15 mouse cellular contexts compared by ENCODE assay signal in the genomic region with DNA sequence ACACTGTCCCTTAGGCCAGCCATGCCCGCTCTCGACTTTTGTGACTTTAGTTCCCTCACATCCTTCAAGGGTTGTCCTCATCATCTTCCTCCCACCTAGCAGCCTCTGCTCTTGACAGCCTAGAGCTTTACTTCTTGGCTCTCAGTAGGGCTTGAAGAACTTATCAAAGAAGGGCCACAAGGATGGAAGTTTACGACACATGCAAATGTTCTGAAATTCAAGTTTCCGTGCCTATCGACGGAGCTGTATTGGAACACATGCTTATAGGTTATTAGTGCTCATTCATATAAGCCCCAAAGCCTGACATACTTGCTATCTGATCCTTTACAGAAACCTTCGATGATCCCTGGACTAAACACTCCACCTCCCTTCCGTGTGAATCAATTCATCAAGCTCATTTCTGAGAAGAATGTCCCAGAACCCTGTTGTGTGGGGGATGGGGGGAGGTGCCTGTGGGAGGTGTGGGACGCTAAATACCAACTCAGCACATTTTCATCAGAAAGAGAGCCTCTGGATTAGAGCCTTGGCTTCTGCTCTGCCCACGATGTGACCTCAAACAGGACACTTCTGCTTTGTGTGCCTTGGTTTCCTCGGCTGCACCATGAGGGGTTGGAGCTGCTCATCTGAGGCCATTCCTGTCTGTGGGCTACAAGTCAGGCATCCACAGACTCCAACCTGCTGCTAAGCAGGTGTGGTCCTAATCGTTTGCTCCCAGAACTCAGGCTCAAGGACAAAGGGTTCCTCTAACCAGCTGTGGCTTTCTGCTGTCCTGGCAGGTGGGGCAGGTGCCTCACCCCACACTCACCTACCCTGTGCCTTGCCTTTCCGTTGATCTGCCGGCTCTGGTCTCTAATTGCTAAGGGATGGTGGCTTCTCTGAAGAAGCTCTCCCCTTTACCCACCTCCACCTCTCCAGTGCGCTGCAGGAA. TPM values are rescaled to one million over a fixed set of nuclear protein-coding genes. Genes with fewer than 3 reads are reported as not detected.
DNase-seq lines count a peak whose midpoint lies in the region; ATAC-seq and TF ChIP-seq lines count a peak whose summit lies in the region.
"Had no signal": no experiment of that assay in that cellular context is flagged by ENCODE, and none has a peak within 500 bp of the region (broad histone marks: within the 10 kb centered on the region; RNA-seq: fewer than 3 reads in every experiment).

No protein-coding gene starts in this region.

- H3K4me2 ChIP-seq in intestine, postnatal 0 days (replicated peaks; ENCODE audit: low read depth): 0 out of 2 replicates have a peak overlapping the region, but pooled peaks have one; percentile 13
- no peak overlapping the region for H3K4me2 ChIP-seq in midbrain, embryonic 14.5 days (ENCODE audit: low read length)
- H3K4me2 ChIP-seq: hindbrain, embryonic 12.5 days; midbrain, embryonic 12.5 days had no signal

- peak overlapping the region; percentile 61 for H3K4me3 ChIP-seq in thymus, adult 2 months (ENCODE audit: control insufficient read depth, insufficient read depth, low read length)
- H3K4me3 ChIP-seq in intestine, postnatal 0 days (ENCODE audit: low read depth, low read length): no peak overlapping the region
- H3K4me3 ChIP-seq in midbrain, embryonic 14.5 days (replicated peaks; ENCODE audit: low read depth, low read length): no peak overlapping the region
- H3K4me3 ChIP-seq: erythroblast, embryonic 14.5 days; hindbrain, embryonic 12.5 days; layer of hippocampus, adult 2 months; midbrain, embryonic 12.5 days had no signal

- H3K27ac ChIP-seq in thymus, adult 2 months (ENCODE audit: control insufficient read depth, insufficient read depth, low read length): peak overlapping the region; percentile 91
- peak overlapping the region; percentile 35; the same call in 1 of the 2 replicates for H3K27ac ChIP-seq in intestine, postnatal 0 days (ENCODE audit: low read depth, low read length)
- no peak overlapping the region for H3K27ac ChIP-seq in midbrain, embryonic 14.5 days (replicated peaks; ENCODE audit: low read depth, low read length)
- H3K27ac ChIP-seq: hindbrain, embryonic 12.5 days; layer of hippocampus, adult 2 months; midbrain, embryonic 12.5 days had no signal

- TF ChIP-seq CTCF in thymus, adult 2 months (IDR thresholded peaks at IDR 0.05; ENCODE audit: borderline replicate concordance, control insufficient read depth, extremely low read depth, insufficient read depth, low read length, poor library complexity): no peak
- TF ChIP-seq CTCF in intestine, postnatal 0 days (IDR thresholded peaks at IDR 0.05; ENCODE audit: low read depth): no peak

- DNase-seq in CD4-positive, CD25-positive, alpha-beta regulatory T cell, adult 2 months (ENCODE audit: low read depth, low spot score): peak; percentile 45
- DNase-seq in thymus, adult 2 months: no peak
- no peak for DNase-seq in thymus, postnatal 0 days (ENCODE audit: low spot score)
- DNase-seq in thymus, postnatal 25 days: peak; percentile 34
- DNase-seq in left cerebral cortex, postnatal 14 days (ENCODE audit: low spot score in 2 of 2): no peak
- no peak for DNase-seq in midbrain, embryonic 14.5 days
- DNase-seq: adrenal gland, postnatal 25 days; cerebellum, adult 11-12 months had no signal

- TF ChIP-seq POLR2A in thymus, adult 2 months (IDR thresholded peaks at IDR 0.05; ENCODE audit: control insufficient read depth, extremely low read depth, insufficient read depth, low read length, poor library complexity): no peak

- 12% methylated on average over 15 of the region's 15 CpGs for WGBS in thymus, adult 2 months
- 58% methylated on average over 15 of the region's 15 CpGs for WGBS in intestine, postnatal 0 days
- 69% methylated on average over 15 of the region's 15 CpGs for WGBS in midbrain, embryonic 14.5 days

- no peaks in the 10 kb centered on the region for H3K36me3 ChIP-seq in thymus, adult 2 months (ENCODE audit: control insufficient read depth, insufficient read depth, low read length)
- H3K36me3 ChIP-seq in intestine, postnatal 0 days (ENCODE audit: control insufficient read depth, insufficient read depth): no peaks in the 10 kb centered on the region
- no peaks in the 10 kb centered on the region for H3K36me3 ChIP-seq in midbrain, embryonic 14.5 days (ENCODE audit: control insufficient read depth, insufficient read depth, low read length)
- H3K36me3 ChIP-seq: hindbrain, embryonic 12.5 days; midbrain, embryonic 12.5 days had no signal

- H3K27me3 ChIP-seq in thymus, adult 2 months (ENCODE audit: control insufficient read depth, insufficient read depth, low read length): no peaks in the 10 kb centered on the region
- H3K27me3 ChIP-seq in intestine, postnatal 0 days (replicated peaks; ENCODE audit: control insufficient read depth, insufficient read depth, low read length): no peaks in the 10 kb centered on the region
- H3K27me3 ChIP-seq in midbrain, embryonic 14.5 days (ENCODE audit: control insufficient read depth, insufficient read depth, low read length): no peaks in the 10 kb centered on the region
- H3K27me3 ChIP-seq: hindbrain, embryonic 12.5 days; midbrain, embryonic 12.5 days; Patski had no signal

- ATAC-seq in CD4-positive, CD25-positive, alpha-beta regulatory T cell, adult 4 months: no peak
- no peak; the same call in 1 of the 2 replicates for ATAC-seq in intestine, postnatal 0 days
- ATAC-seq in midbrain, embryonic 14.5 days (ENCODE audit: low FRiP score, low TSS enrichment): no peak
- ATAC-seq: Patski had no signal

- H3K9me3 ChIP-seq in intestine, postnatal 0 days (ENCODE audit: control insufficient read depth): no peaks in the 10 kb centered on the region
- no peaks in the 10 kb centered on the region for H3K9me3 ChIP-seq in midbrain, embryonic 14.5 days (ENCODE audit: control insufficient read depth, low read length)
- H3K9me3 ChIP-seq: hindbrain, embryonic 12.5 days; midbrain, embryonic 12.5 days had no signal

- H3K4me1 ChIP-seq in thymus, adult 2 months (replicated peaks; ENCODE audit: control insufficient read depth, insufficient read depth, low read length): peaks cover 62% of the 10 kb centered on the region
- H3K4me1 ChIP-seq in intestine, postnatal 0 days (replicated peaks; ENCODE audit: control insufficient read depth, insufficient read depth, low read length): 0 out of 2 replicates have a peak, but pooled peaks cover 3% of the 10 kb centered on the region
- H3K4me1 ChIP-seq in midbrain, embryonic 14.5 days (ENCODE audit: control insufficient read depth, insufficient read depth, low read length): no peaks in the 10 kb centered on the region
- H3K4me1 ChIP-seq: hindbrain, embryonic 12.5 days; midbrain, embryonic 12.5 days had no signal

- H3K9ac ChIP-seq in intestine, postnatal 0 days (ENCODE audit: low read depth, low read length): no peak overlapping the region
- H3K9ac ChIP-seq in midbrain, embryonic 14.5 days (replicated peaks; ENCODE audit: low read length): no peak overlapping the region
- H3K9ac ChIP-seq: hindbrain, embryonic 12.5 days; midbrain, embryonic 12.5 days had no signal

- intact Hi-C loops in left cerebral cortex, postnatal 14 days (cut with DNase I): no loop called here

RNA-seq across cellular contexts. Expression of a gene that starts 30.1 kb away (rescaled TPM):
- polyA plus RNA-seq in CD4-positive, CD25-positive, alpha-beta regulatory T cell, adult 4 months (2017; shearing (Covaris generic)): 10 to 100 TPM; 24.7 to 25.4 TPM
- 90.5 and 92.3 TPM in 2 replicates for polyA plus RNA-seq in thymus, adult 2 months (2012; rRNA removed)
- polyA plus RNA-seq in thymus, postnatal 0 days (2015; fragmentation: Nextera tagmentation; extraction: Ambion mirVana): 9.9 TPM in 2 replicates
- polyA plus RNA-seq in intestine, postnatal 0 days (2015; fragmentation: Nextera tagmentation; extraction: Ambion mirVana): 10.6 and 11.1 TPM in 2 replicates
- total RNA-seq in left cerebral cortex, postnatal 14 days (2021): 1 to 10 TPM in 1 of 2 experiments, under 1 TPM in 1; 0.87 to 1.2 TPM
- 0.20 and 0.95 TPM in 2 replicates for polyA plus RNA-seq in midbrain, embryonic 14.5 days (2014; fragmentation: Nextera tagmentation; extraction: Ambion mirVana)

Comparison
In these comparisons a context has a peak if more than half of its experiments do, and no peak if none do; other contexts are left out.
1. DNase-seq: peak in CD4-positive, CD25-positive, alpha-beta regulatory T cell, adult 2 months (single experiment) and thymus, postnatal 25 days (single experiment); none in thymus, adult 2 months (single experiment), thymus, postnatal 0 days (single experiment), left cerebral cortex, postnatal 14 days (0 of 2) and midbrain, embryonic 14.5 days (single experiment).